Mouse (Mus musculus) myocyte (in vitro differentiated cells): ENCODE data around the gene Ppp2r5c.

Source experiments
- E2F4 ChIP-seq: IDR thresholded peaks from one replicate; pipeline ENCODE4 v1.6.1; 2011; ENCODE audit warnings: mild to moderate bottlenecking, control low read depth, moderate library complexity; ENCODE audit not compliant: insufficient read depth
- MAX ChIP-seq: IDR thresholded peaks from one replicate; pipeline ENCODE4 v1.6.1; 2011; ENCODE audit warnings: low read depth, mild to moderate bottlenecking, control low read depth
- MYOD1 ChIP-seq, 3 experiments: IDR thresholded peaks; one replicate each; pipeline ENCODE4 v1.6.1; 2011; ENCODE audit warnings: control low read depth in 2 of 3, low read depth in 2 of 3, mild to moderate bottlenecking in 2 of 3, moderate library complexity in 1 of 3; ENCODE audit not compliant: insufficient read length in 2 of 3, control insufficient read depth in 1 of 3
- POLR2A ChIP-seq: IDR thresholded peaks from one replicate; pipeline ENCODE4 v1.6.1; 2011; ENCODE audit warnings: low read depth, mild to moderate bottlenecking, control low read depth, moderate library complexity; ENCODE audit not compliant: insufficient read length
- POLR2AphosphoS2 ChIP-seq: IDR thresholded peaks from one replicate; pipeline ENCODE4 v1.6.1; 2011; ENCODE audit warnings: low read depth, control low read depth; ENCODE audit not compliant: insufficient read length
- SRF ChIP-seq: IDR thresholded peaks from one replicate; pipeline ENCODE4 v1.6.1; 2011; ENCODE audit warnings: low read depth; ENCODE audit not compliant: control insufficient read depth, insufficient read length
- TCF12 ChIP-seq: IDR thresholded peaks from one replicate; pipeline ENCODE4 v1.6.1; 2011; ENCODE audit warnings: mild to moderate bottlenecking, control low read depth; ENCODE audit not compliant: poor library complexity, insufficient read depth, severe bottlenecking
- USF1 ChIP-seq: IDR thresholded peaks from one replicate; pipeline ENCODE4 v1.6.1; 2011; ENCODE audit warnings: low read depth, mild to moderate bottlenecking, control low read depth, moderate library complexity

GRCm38 (mm10) chr12:110630056-110630455 lies 183.1 kb downstream of the Ppp2r5c start:
- no peak for TF ChIP-seq SRF
- TF ChIP-seq POLR2AphosphoS2: no peak
- no peak for TF ChIP-seq MAX
- TF ChIP-seq POLR2A: no peak
- TF ChIP-seq USF1: no peak
- TF ChIP-seq TCF12: no peak
- no peak for TF ChIP-seq E2F4
- TF ChIP-seq MYOD1 (IDR thresholded peaks at IDR 0.05; ENCODE audit: control insufficient read depth in 1 of 3, insufficient read length in 2 of 3, low read depth in 2 of 3): no peak
